Mouse (Mus musculus) heart, embryonic 12.5 days (tissue): ENCODE data around the gene Spata31d1d. TPM values are rescaled to one million over a fixed set of nuclear protein-coding genes. Genes with fewer than 3 reads are reported as not detected.

Experiments used
- ATAC-seq: fragments of 200-750 bp; cut with Nextera tagmentation; 2 replicates; pipeline ENCODE4 v1.8.0; 2017; ENCODE audit warnings: moderate TSS enrichment, moderate library complexity; ENCODE audit not compliant: insufficient number of reproducible peaks, low FRiP score
- H3K27ac ChIP-seq: fragments of 300-500 bp; sonication (generic); 2 replicates; pipeline ENCODE4 v1.5.1; 2016; ENCODE audit warnings: mild to moderate bottlenecking, moderate library complexity; ENCODE audit not compliant: poor library complexity, severe bottlenecking
- H3K27me3 ChIP-seq: fragments of 300-500 bp; sonication (generic); replicated peaks from 2 replicates; pipeline ENCODE4 v1.6.1; 2016; ENCODE audit warnings: mild to moderate bottlenecking, moderate library complexity
- H3K36me3 ChIP-seq: fragments of 300-500 bp; sonication (generic); 2 replicates; pipeline ENCODE4 v1.6.1; 2016; ENCODE audit warnings: mild to moderate bottlenecking, moderate library complexity
- H3K4me1 ChIP-seq: fragments of 300-500 bp; sonication (generic); replicated peaks from 2 replicates; pipeline ENCODE4 v1.6.1; 2016; ENCODE audit warnings: mild to moderate bottlenecking
- H3K4me2 ChIP-seq: fragments of 300-500 bp; sonication (generic); 2 replicates; pipeline ENCODE4 v1.6.1; 2016; ENCODE audit warnings: mild to moderate bottlenecking, moderate library complexity
- H3K4me3 ChIP-seq: fragments of 300-500 bp; sonication (generic); 2 replicates; pipeline ENCODE4 v1.5.1; 2016; ENCODE audit warnings: mild to moderate bottlenecking
- H3K9ac ChIP-seq: fragments of 300-500 bp; sonication (generic); 2 replicates; pipeline ENCODE4 v1.6.1; 2016; ENCODE audit warnings: mild to moderate bottlenecking, moderate library complexity
- H3K9me3 ChIP-seq: fragments of 300-500 bp; sonication (generic); replicated peaks from 2 replicates; pipeline ENCODE4 v1.6.1; 2016; ENCODE audit warnings: mild to moderate bottlenecking, moderate library complexity
- WGBS: fragments of 180-500 bp; shearing (Covaris S2); methylation state at CpG from one replicate; pipeline ENCODE4 v1.1.7; 2016; 5-methylcytosine and 5-hydroxymethylcytosine counted together
- polyA plus RNA-seq: library from polyadenylated mRNA; unstranded; fragments of >200 nt; fragmentation: Nextera tagmentation; extraction: Ambion mirVana; gene quantifications from 2 replicates; pipeline ENCODE4 v1.2.1, GENCODE M21; 2016

Spata31d1d gene
- polyA plus RNA-seq, 1 experiment from 2014 or later: not detected

- 77% methylated on average over 12 of the region's 12 CpGs for WGBS
- H3K9me3 ChIP-seq: no peaks in the 10 kb centered on the region
- no peaks in the 10 kb centered on the region for H3K36me3 ChIP-seq
- H3K4me3 ChIP-seq: no peak overlapping the region
- no peak overlapping the region for H3K27ac ChIP-seq
- no peak for ATAC-seq
- no peak overlapping the region; the same call in 1 of the 2 replicates for H3K4me2 ChIP-seq
- H3K27me3 ChIP-seq: peaks cover 4% of the 10 kb centered on the region; the same call in 1 of the 2 replicates
- no peak overlapping the region for H3K9ac ChIP-seq
- H3K4me1 ChIP-seq: peaks cover 21% of the 10 kb centered on the region
These were observed 55.0 kb downstream of the Spata31d1d start for GRCm38 (mm10) chr13:59676316-59677229.

Other genes starting within 250 kb of the Spata31d1d start
- gene Agtpbp1, start 146.5 kb downstream of the Spata31d1d start, polyA plus RNA-seq: 13.2 and 14.9 TPM in 2 replicates
- gene Naa35, start 146.5 kb downstream of the Spata31d1d start, polyA plus RNA-seq: 80.8 and 85.4 TPM in 2 replicates
- gene Golm1, start 55.9 kb downstream of the Spata31d1d start, polyA plus RNA-seq: 63.2 and 67.6 TPM in 2 replicates
- gene 4921517D22Rik, start 37.6 kb downstream of the Spata31d1d start, polyA plus RNA-seq: not detected in 2 replicates
- gene Spata31d1a, start 21.4 kb downstream of the Spata31d1d start, polyA plus RNA-seq: not detected in 2 replicates
- gene Spata31d1b, start 19.5 kb downstream of the Spata31d1d start, polyA plus RNA-seq: not detected in 2 replicates
- 0.17 TPM in 1 of 2 replicates, not detected in the other for gene 1700014D04Rik, start 15.0 kb upstream of the Spata31d1d start, polyA plus RNA-seq
- gene Isca1, start 38.1 kb upstream of the Spata31d1d start, polyA plus RNA-seq: 155 and 159 TPM in 2 replicates
- not detected in 2 replicates for gene Gm49354, start 50.5 kb upstream of the Spata31d1d start, polyA plus RNA-seq
- 45.3 and 46.4 TPM in 2 replicates for gene Tut7, start 91.4 kb upstream of the Spata31d1d start, polyA plus RNA-seq